Mouse (Mus musculus) WW6 (cell line): ENCODE data around the gene Krtap19-5.
A peak's percentile ranks its signal among the peaks of the same experiment; 100 is the strongest.

ENCODE experiments used
- DNase-seq: peaks from one replicate; pipeline ENCODE4 v3.0.0-alpha.2; 2013; ENCODE audit warnings: low read depth, low spot score

Gene Krtap19-5

DNA sequence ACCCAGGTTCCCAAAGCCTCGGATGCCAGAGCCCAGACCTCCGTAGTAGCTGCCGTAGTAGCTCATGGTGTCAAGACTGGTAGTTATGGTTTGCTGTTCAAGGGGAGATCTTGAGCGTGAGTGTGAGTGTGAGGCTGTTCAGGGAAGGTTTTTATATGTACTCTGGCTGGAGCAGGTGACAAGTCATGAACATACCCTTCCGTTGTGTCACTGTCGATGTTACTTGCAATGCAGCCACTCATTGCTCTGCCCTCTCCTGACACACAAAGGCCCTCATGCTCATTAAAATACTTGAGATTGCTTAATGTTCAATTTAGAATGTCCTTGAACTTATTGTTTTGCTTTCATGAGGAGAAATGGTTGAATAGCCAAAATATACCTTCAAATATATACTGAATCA, at the start of gene Krtap19-5:
Gene Krtap19-5 (minus strand): TSS at position 101 of the 400 bp plus-strand sequence.
- no peak for DNase-seq

DNA sequence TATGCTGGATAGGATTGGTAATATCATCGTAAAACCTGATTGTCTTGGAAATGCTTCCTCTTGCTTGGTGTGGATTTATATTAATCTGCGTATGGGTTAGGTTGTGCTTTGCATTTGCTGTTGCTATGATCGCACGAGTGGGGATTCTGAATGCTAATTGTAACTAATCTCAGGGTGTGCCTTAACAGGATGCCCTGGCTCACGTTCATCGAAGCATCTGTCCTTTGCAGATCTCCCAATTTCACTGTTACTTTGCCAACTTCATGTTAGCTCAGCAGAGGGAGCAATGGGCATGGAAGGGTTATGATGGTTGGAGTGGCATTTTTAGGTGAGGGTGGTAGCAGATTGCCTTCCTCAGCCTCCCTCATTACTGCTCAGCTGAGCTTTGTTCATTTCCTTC, 44.8 kb upstream of the Krtap19-5 start:
- no peak for DNase-seq

DNA sequence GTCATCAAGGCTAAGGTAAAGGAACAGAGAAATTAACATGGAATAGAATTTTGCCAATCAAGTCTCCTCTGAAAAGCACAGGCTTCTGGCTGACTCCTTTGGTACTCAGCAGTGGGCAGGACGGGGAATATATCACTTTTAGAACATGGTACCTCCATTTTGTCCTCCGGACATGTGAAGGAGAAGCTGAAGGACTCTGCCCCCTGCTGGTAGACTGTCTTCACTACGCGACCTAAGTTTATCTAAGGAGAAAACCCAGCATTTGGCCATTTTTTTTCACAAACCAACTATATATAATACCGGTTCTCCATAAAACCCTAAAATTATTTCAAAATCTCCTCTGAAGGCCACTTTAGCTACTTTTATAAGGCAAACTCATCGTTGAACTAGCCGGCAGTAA, 42.0 kb upstream of the Krtap19-5 start:
- DNase-seq = peak; percentile 28

GRCm38 (mm10) chr16:88932165-88932564, 35.9 kb upstream of the Krtap19-5 start, which contains the start of gene Krtap19-9b:
Gene Krtap19-9b, minus strand, starts transcription at chr16:88932265.
- no peak for DNase-seq

DNA sequence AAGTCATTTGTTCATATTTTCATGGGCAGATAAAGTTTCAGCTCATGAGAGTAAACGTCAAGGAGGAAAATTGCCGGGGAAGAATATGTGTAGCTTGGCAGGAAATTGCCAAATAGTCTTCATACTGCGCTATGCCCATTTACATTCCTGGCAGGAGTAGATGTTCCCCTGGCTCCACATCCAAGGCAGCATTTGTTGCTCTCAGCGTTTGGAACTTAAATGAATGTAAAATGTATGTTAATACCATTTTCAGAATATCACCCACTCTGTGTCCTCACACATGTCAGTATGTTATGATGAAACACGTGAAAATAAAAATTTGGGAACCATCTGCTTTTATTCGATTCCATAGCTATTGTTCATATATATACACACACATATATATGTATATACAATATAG, 9.4 kb downstream of the Krtap19-5 start:
- DNase-seq = no peak

- no peak for DNase-seq
These were observed 11.3 kb downstream of the Krtap19-5 start, which contains the start of gene Krtap19-4 for GRCm38 (mm10) chr16:88884989-88885388. Gene Krtap19-4, minus strand, starts transcription at chr16:88885089.

GRCm38 (mm10) chr16:88877938-88878337, 18.3 kb downstream of the Krtap19-5 start, which contains the start of gene Krtap19-3:
Gene Krtap19-3, minus strand, starts transcription at chr16:88878038.
- no peak for DNase-seq

DNA sequence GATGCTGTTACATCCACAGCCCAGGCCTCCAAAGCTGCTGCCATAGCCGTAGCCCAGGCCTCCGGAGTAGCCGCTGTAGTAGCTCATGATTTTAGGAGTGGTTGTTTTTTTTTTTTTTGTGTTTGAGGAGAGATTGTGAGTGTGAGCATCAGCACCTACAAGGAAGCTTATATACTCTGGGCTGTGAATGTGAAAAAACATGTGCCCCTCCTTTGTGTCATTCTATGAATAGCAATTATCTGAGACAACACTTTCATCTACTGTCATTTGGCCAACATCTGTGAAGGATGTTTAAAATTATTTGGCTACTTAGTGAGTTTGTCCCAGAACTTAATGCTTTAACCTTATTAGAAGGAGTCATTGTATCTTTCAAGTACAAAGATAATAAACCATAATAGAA, 22.1 kb downstream of the Krtap19-5 start, which contains the start of gene Krtap19-2:
Gene Krtap19-2 (minus strand): TSS at position 101 of the 400 bp plus-strand sequence.
- DNase-seq = no peak

DNA sequence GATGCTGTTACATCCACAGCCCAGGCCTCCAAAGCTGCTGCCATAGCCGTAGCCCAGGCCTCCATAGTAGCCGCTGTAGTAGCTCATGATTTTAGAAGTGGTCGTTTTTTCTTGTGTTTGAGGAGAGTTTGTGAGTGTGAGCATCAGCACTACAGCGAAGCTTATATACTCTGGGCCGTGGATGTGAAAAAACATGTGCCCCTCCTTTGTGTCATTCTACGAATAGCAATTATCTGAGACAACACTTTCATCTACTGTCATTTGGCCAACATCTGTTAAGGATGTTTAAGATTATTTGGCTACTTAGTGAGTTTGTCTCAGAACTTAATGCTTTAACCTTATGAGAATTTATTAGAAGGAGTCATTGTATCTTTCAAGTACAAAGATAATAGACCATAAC, 26.9 kb downstream of the Krtap19-5 start, which contains the start of gene Krtap19-1:
Gene Krtap19-1 (minus strand): TSS at position 101 of the 400 bp plus-strand sequence.
- no peak for DNase-seq

- no peak for DNase-seq
These were observed 31.3 kb downstream of the Krtap19-5 start for GRCm38 (mm10) chr16:88864887-88865407.

DNA sequence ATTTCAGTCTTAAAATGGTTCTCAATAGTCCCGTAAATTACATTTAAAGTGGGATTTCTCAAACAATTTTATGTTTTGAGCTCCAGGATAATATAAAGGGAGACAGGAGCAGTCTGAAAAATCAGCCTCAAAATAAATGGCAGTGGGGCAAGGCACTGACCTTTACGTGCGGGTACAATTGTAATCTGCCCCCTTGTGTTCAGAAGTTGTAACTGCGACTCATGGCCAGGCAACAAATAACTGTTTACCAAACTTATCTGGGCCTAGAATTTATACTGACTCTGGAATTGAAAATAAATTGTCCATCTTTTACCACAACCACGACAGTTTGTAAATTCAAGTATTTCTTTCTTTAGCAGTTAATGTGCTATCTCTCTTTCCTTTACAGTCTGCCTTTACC, 44.8 kb downstream of the Krtap19-5 start:
- DNase-seq = peak; percentile 3

- no peak for DNase-seq
These were observed 47.7 kb downstream of the Krtap19-5 start for GRCm38 (mm10) chr16:88848558-88848957.

- no peak for DNase-seq
These were observed 48.9 kb downstream of the Krtap19-5 start for GRCm38 (mm10) chr16:88847363-88847762.
